Comparison of ENCODE assay signal across 7 mouse cellular contexts in the genomic region with DNA sequence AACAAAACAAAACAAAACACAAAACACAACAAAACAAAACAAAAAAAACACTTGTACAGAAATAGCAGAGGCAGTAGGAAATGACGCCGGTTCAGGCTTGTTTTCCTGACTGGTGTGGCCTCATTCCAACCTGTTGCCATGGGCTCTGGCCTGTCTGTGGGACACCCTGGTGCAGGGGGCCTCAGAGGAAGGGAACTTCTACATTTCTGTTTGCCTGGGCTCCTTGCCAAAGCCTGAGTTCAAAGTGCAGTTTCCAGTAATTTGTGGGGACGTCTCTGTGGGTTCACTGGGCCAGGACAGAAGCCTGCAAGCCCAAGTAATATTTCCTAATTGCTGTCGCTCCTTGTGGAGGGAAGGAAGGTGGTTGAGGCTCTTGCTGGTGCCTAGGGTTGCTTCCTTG. TPM values are rescaled to one million over a fixed set of nuclear protein-coding genes. Genes with fewer than 3 reads are reported as not detected.
A peak's percentile ranks its signal among the peaks of the same experiment; 100 is the strongest.
DNase-seq lines count a peak whose midpoint lies in the region; ATAC-seq lines count a peak whose summit lies in the region.

No protein-coding gene starts in this region.

- no peaks in the 10 kb centered on the region for H3K9me3 ChIP-seq in embryonic facial prominence, embryonic 11.5 days (replicated peaks; ENCODE audit: control insufficient read depth, low read length)
- no peaks in the 10 kb centered on the region for H3K9me3 ChIP-seq in hindbrain, embryonic 10.5 days
- no peaks in the 10 kb centered on the region for H3K9me3 ChIP-seq in limb, embryonic 12.5 days
- no peaks in the 10 kb centered on the region for H3K9me3 ChIP-seq in neural tube, embryonic 14.5 days (ENCODE audit: control insufficient read depth, low read length)

- H3K4me3 ChIP-seq in embryonic facial prominence, embryonic 11.5 days (ENCODE audit: low read depth, low read length) = no peak overlapping the region
- H3K4me3 ChIP-seq in hindbrain, embryonic 10.5 days = no peak overlapping the region
- H3K4me3 ChIP-seq in limb, embryonic 12.5 days (replicated peaks) = no peak overlapping the region
- H3K4me3 ChIP-seq in neural tube, embryonic 14.5 days (ENCODE audit: low read depth, low read length) = no peak overlapping the region

- no peaks in the 10 kb centered on the region for H3K36me3 ChIP-seq in embryonic facial prominence, embryonic 11.5 days (replicated peaks; ENCODE audit: control insufficient read depth, insufficient read depth, low read depth, low read length)
- no peaks in the 10 kb centered on the region for H3K36me3 ChIP-seq in hindbrain, embryonic 10.5 days
- H3K36me3 ChIP-seq in limb, embryonic 12.5 days = no peaks in the 10 kb centered on the region
- no peaks in the 10 kb centered on the region for H3K36me3 ChIP-seq in neural tube, embryonic 14.5 days (ENCODE audit: control insufficient read depth, insufficient read depth, low read length)

- no peak overlapping the region for H3K4me2 ChIP-seq in embryonic facial prominence, embryonic 11.5 days (ENCODE audit: low read depth, low read length)
- no peak overlapping the region for H3K4me2 ChIP-seq in limb, embryonic 12.5 days
- H3K4me2 ChIP-seq in neural tube, embryonic 14.5 days (ENCODE audit: low read depth, low read length) = no peak overlapping the region

- no peaks in the 10 kb centered on the region for H3K4me1 ChIP-seq in embryonic facial prominence, embryonic 11.5 days (ENCODE audit: control insufficient read depth, insufficient read depth, low read length)
- peaks cover 24% of the 10 kb centered on the region for H3K4me1 ChIP-seq in hindbrain, embryonic 10.5 days (replicated peaks)
- H3K4me1 ChIP-seq in limb, embryonic 12.5 days (replicated peaks) = peaks cover 50% of the 10 kb centered on the region
- H3K4me1 ChIP-seq in neural tube, embryonic 14.5 days (ENCODE audit: control insufficient read depth, insufficient read depth, low read length) = peaks cover 5% of the 10 kb centered on the region; the same call in 1 of the 2 replicates

- no peak overlapping the region for H3K27ac ChIP-seq in embryonic facial prominence, embryonic 11.5 days (replicated peaks; ENCODE audit: low read depth, low read length)
- H3K27ac ChIP-seq in hindbrain, embryonic 10.5 days = peak overlapping the region; percentile 25; the same call in 1 of the 2 replicates
- H3K27ac ChIP-seq in limb, embryonic 12.5 days = peak overlapping the region; percentile 70
- no peak overlapping the region for H3K27ac ChIP-seq in neural tube, embryonic 14.5 days (ENCODE audit: low read depth, low read length)

- no peaks in the 10 kb centered on the region for H3K27me3 ChIP-seq in embryonic facial prominence, embryonic 11.5 days (ENCODE audit: control insufficient read depth, insufficient read depth, low read length)
- peaks cover 30% of the 10 kb centered on the region for H3K27me3 ChIP-seq in hindbrain, embryonic 10.5 days (ENCODE audit: insufficient read depth, poor library complexity, severe bottlenecking)
- no peaks in the 10 kb centered on the region for H3K27me3 ChIP-seq in limb, embryonic 12.5 days
- H3K27me3 ChIP-seq in neural tube, embryonic 14.5 days (ENCODE audit: control insufficient read depth, insufficient read depth, low read length) = no peaks in the 10 kb centered on the region

- H3K9ac ChIP-seq in embryonic facial prominence, embryonic 11.5 days (replicated peaks; ENCODE audit: low read length) = no peak overlapping the region
- no peak overlapping the region for H3K9ac ChIP-seq in limb, embryonic 12.5 days (replicated peaks)
- no peak overlapping the region for H3K9ac ChIP-seq in neural tube, embryonic 14.5 days (replicated peaks; ENCODE audit: low read depth, low read length)

- DNase-seq in right cerebral cortex, adult 18-20 months = peak; percentile 19
- DNase-seq in right cerebral cortex, postnatal 36 days (ENCODE audit: low spot score in 2 of 2) = no peak
- peak; percentile 30 for DNase-seq in embryonic facial prominence, embryonic 11.5 days (ENCODE audit: low spot score)
- DNase-seq in hindbrain, embryonic 10.5 days (ENCODE audit: low spot score) = peak; percentile 9
- DNase-seq in embryo, embryonic 10 days (ENCODE audit: low spot score) = no peak

- ATAC-seq in embryonic facial prominence, embryonic 11.5 days (replicated peaks; ENCODE audit: insufficient number of reproducible peaks, low FRiP score, low TSS enrichment, low read depth) = no peak
- no peak for ATAC-seq in limb, embryonic 12.5 days (ENCODE audit: insufficient number of reproducible peaks, insufficient read depth, low FRiP score, low TSS enrichment, low read depth)
- ATAC-seq in neural tube, embryonic 14.5 days (ENCODE audit: low read depth) = peak; percentile 54; the same call in 1 of the 2 replicates

- WGBS in embryonic facial prominence, embryonic 11.5 days = 61% methylated on average over 4 of the region's 4 CpGs
- WGBS in hindbrain, embryonic 10.5 days = 42% methylated on average over 4 of the region's 4 CpGs
- WGBS in limb, embryonic 12.5 days = 40% methylated on average over 4 of the region's 4 CpGs
- WGBS in neural tube, embryonic 14.5 days = 37% methylated on average over 4 of the region's 4 CpGs

RNA-seq across cellular contexts. Expression of a gene that starts 4.9 kb away (rescaled TPM):
- polyA plus RNA-seq in embryonic facial prominence, embryonic 11.5 days (2014; fragmentation: Nextera tagmentation; extraction: Ambion mirVana) = 2.6 and 3.7 TPM in 2 replicates
- 3.2 and 3.4 TPM in 2 replicates for polyA plus RNA-seq in hindbrain, embryonic 10.5 days (2016; fragmentation: Nextera tagmentation; extraction: Ambion mirVana)
- 4.8 and 7.2 TPM in 2 replicates for polyA plus RNA-seq in limb, embryonic 12.5 days (2016; fragmentation: Nextera tagmentation; extraction: Ambion mirVana)
- polyA plus RNA-seq in neural tube, embryonic 14.5 days (2014; fragmentation: Nextera tagmentation; extraction: Ambion mirVana) = 9.7 and 15.4 TPM in 2 replicates

Comparison
In these comparisons a context has a peak if more than half of its experiments do, and no peak if none do; other contexts are left out.
1. DNase-seq: peak in right cerebral cortex, adult 18-20 months (single experiment), embryonic facial prominence, embryonic 11.5 days (single experiment) and hindbrain, embryonic 10.5 days (single experiment); none in right cerebral cortex, postnatal 36 days (0 of 2) and embryo, embryonic 10 days (single experiment).
2. H3K27ac ChIP-seq: peak in hindbrain, embryonic 10.5 days (single experiment) and limb, embryonic 12.5 days (single experiment); none in embryonic facial prominence, embryonic 11.5 days (single experiment) and neural tube, embryonic 14.5 days (single experiment).